ENCODE assay signal across 8 mouse cellular contexts in the genomic region with DNA sequence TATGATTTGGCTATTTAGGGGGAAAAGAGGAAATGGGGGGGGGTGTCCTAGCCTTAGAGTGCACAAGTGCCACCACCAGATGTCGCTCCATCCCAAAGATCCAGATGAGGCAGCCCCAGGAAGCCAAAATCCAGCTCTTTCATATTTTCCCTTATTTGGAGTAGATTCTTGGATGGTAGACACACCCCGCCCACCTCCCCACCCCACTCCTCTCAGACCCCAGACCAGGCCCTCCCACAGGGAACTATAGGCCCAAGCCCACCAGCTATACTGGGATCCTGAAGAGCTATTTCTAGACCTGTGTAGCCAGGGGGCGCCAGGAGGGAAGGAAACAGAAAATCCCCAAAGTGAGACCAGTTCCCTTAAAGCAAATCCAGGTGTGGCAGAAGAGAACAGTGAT. TPM values are rescaled to one million over a fixed set of nuclear protein-coding genes. Genes with fewer than 3 reads are reported as not detected.
A peak's percentile ranks its signal among the peaks of the same experiment; 100 is the strongest.
DNase-seq lines count a peak whose midpoint lies in the region; ATAC-seq and TF ChIP-seq lines count a peak whose summit lies in the region.

No protein-coding gene starts in this region.

- WGBS in hindbrain, embryonic 10.5 days, result 19% methylated on average over 3 of the region's 3 CpGs
- 24% methylated on average over 3 of the region's 3 CpGs for WGBS in hindbrain, embryonic 13.5 days
- WGBS in forebrain, embryonic 11.5 days, result 16% methylated on average over 3 of the region's 3 CpGs
- 24% methylated on average over 3 of the region's 3 CpGs for WGBS in intestine, embryonic 15.5 days
- 4% methylated on average over 2 of the region's 3 CpGs for WGBS in liver, adult 2 months

- peaks cover 6% of the 10 kb centered on the region; the same call in 1 of the 2 replicates for H3K27me3 ChIP-seq in hindbrain, embryonic 10.5 days (ENCODE audit: insufficient read depth, poor library complexity, severe bottlenecking)
- H3K27me3 ChIP-seq in hindbrain, embryonic 13.5 days, result no peaks in the 10 kb centered on the region
- H3K27me3 ChIP-seq in forebrain, embryonic 11.5 days (ENCODE audit: control insufficient read depth, insufficient read depth, low read length), result no peaks in the 10 kb centered on the region
- no peaks in the 10 kb centered on the region for H3K27me3 ChIP-seq in intestine, embryonic 15.5 days (replicated peaks)
- no peaks in the 10 kb centered on the region for H3K27me3 ChIP-seq in liver, adult 2 months (ENCODE audit: control insufficient read depth, insufficient read depth, low read length)

- TF ChIP-seq POLR2A in liver, adult 2 months (IDR thresholded peaks at IDR 0.05; ENCODE audit: extremely low read depth, insufficient read depth, low read length), result no peak

- peak; percentile 67 for TF ChIP-seq CTCF in liver, adult 2 months (IDR thresholded peaks at IDR 0.05; ENCODE audit: low read depth, low read length)

- ATAC-seq in hindbrain, embryonic 13.5 days (ENCODE audit: low FRiP score), result no peak
- no peak for ATAC-seq in forebrain, embryonic 11.5 days (replicated peaks; ENCODE audit: low FRiP score)
- ATAC-seq in intestine, embryonic 15.5 days, result 0 out of 2 replicates have a peak, but pooled peaks have one; percentile 18

- no peak overlapping the region for H3K4me3 ChIP-seq in hindbrain, embryonic 10.5 days
- H3K4me3 ChIP-seq in hindbrain, embryonic 13.5 days, result no peak overlapping the region
- no peak overlapping the region for H3K4me3 ChIP-seq in forebrain, embryonic 11.5 days (ENCODE audit: low read depth, low read length)
- H3K4me3 ChIP-seq in intestine, embryonic 15.5 days (replicated peaks), result peak overlapping the region; percentile 36
- no peak overlapping the region for H3K4me3 ChIP-seq in liver, adult 2 months (ENCODE audit: insufficient read depth, low read depth, low read length)

- H3K36me3 ChIP-seq in hindbrain, embryonic 10.5 days, result peaks cover 5% of the 10 kb centered on the region; the same call in 1 of the 2 replicates
- no peaks in the 10 kb centered on the region for H3K36me3 ChIP-seq in hindbrain, embryonic 13.5 days
- no peaks in the 10 kb centered on the region for H3K36me3 ChIP-seq in forebrain, embryonic 11.5 days (ENCODE audit: control insufficient read depth, insufficient read depth, low read length)
- no peaks in the 10 kb centered on the region for H3K36me3 ChIP-seq in intestine, embryonic 15.5 days
- no peaks in the 10 kb centered on the region for H3K36me3 ChIP-seq in liver, adult 2 months (ENCODE audit: control insufficient read depth, insufficient read depth, low read length)

- H3K4me2 ChIP-seq in hindbrain, embryonic 13.5 days, result no peak overlapping the region
- no peak overlapping the region for H3K4me2 ChIP-seq in forebrain, embryonic 11.5 days (ENCODE audit: low read depth, low read length, severe bottlenecking)
- H3K4me2 ChIP-seq in intestine, embryonic 15.5 days (replicated peaks), result peak overlapping the region; percentile 65

- peaks cover 14% of the 10 kb centered on the region for H3K4me1 ChIP-seq in hindbrain, embryonic 10.5 days (replicated peaks)
- peaks cover 13% of the 10 kb centered on the region for H3K4me1 ChIP-seq in hindbrain, embryonic 13.5 days (replicated peaks)
- H3K4me1 ChIP-seq in forebrain, embryonic 11.5 days (replicated peaks; ENCODE audit: control insufficient read depth, insufficient read depth, low read length), result no peaks in the 10 kb centered on the region
- no peaks in the 10 kb centered on the region for H3K4me1 ChIP-seq in intestine, embryonic 15.5 days (replicated peaks)
- peaks cover 3% of the 10 kb centered on the region; the same call in 1 of the 2 replicates for H3K4me1 ChIP-seq in liver, adult 2 months (ENCODE audit: control insufficient read depth, insufficient read depth, low read length)

- peak; percentile 64 for DNase-seq in hindbrain, embryonic 10.5 days (ENCODE audit: low spot score)
- peak; percentile 56 for DNase-seq in adrenal gland, postnatal 25 days
- peak; percentile 77 for DNase-seq in forebrain, embryonic 11.5 days (ENCODE audit: low spot score)
- DNase-seq in liver, adult 2 months (ENCODE audit: extremely low read depth, low read depth, low spot score), result no peak
- peak; percentile 41 for DNase-seq in neural tube, embryonic 10.5 days (ENCODE audit: extremely low spot score, low spot score)
- peak; percentile 67 to 70 for DNase-seq in thymus, postnatal 36 days

- no peak overlapping the region for H3K27ac ChIP-seq in hindbrain, embryonic 10.5 days
- H3K27ac ChIP-seq in hindbrain, embryonic 13.5 days, result no peak overlapping the region
- H3K27ac ChIP-seq in forebrain, embryonic 11.5 days (ENCODE audit: low read depth, low read length), result no peak overlapping the region
- peak overlapping the region; percentile 72 for H3K27ac ChIP-seq in intestine, embryonic 15.5 days
- H3K27ac ChIP-seq in liver, adult 2 months (replicated peaks; ENCODE audit: insufficient read depth, low read depth, low read length), result no peak overlapping the region

- no peaks in the 10 kb centered on the region for H3K79me2 ChIP-seq in liver, adult 2 months (ENCODE audit: control insufficient read depth, insufficient read depth, low read length)

- H3K9ac ChIP-seq in hindbrain, embryonic 13.5 days, result no peak overlapping the region
- no peak overlapping the region for H3K9ac ChIP-seq in forebrain, embryonic 11.5 days (ENCODE audit: low read length)
- peak overlapping the region; percentile 51; the same call in 1 of the 2 replicates for H3K9ac ChIP-seq in intestine, embryonic 15.5 days
- no peak overlapping the region for H3K9ac ChIP-seq in liver, adult 2 months (ENCODE audit: low read depth, low read length)

- no peaks in the 10 kb centered on the region; the same call in 1 of the 2 replicates for H3K9me3 ChIP-seq in hindbrain, embryonic 10.5 days
- H3K9me3 ChIP-seq in hindbrain, embryonic 13.5 days, result no peaks in the 10 kb centered on the region
- no peaks in the 10 kb centered on the region for H3K9me3 ChIP-seq in forebrain, embryonic 11.5 days (ENCODE audit: control insufficient read depth, low read length)
- no peaks in the 10 kb centered on the region for H3K9me3 ChIP-seq in intestine, embryonic 15.5 days

RNA-seq across cellular contexts. Expression of a gene that starts 1.0 kb away (rescaled TPM):
- polyA plus RNA-seq in hindbrain, embryonic 10.5 days (2016; fragmentation: Nextera tagmentation; extraction: Ambion mirVana), result 215 and 271 TPM in 2 replicates
- polyA plus RNA-seq in hindbrain, embryonic 13.5 days (2015; fragmentation: Nextera tagmentation; extraction: Ambion mirVana), result 88.8 and 111 TPM in 2 replicates
- 138 and 183 TPM in 2 replicates for total RNA-seq in adrenal gland, postnatal 25 days (2021)
- polyA plus RNA-seq in forebrain, embryonic 11.5 days (2014; fragmentation: Nextera tagmentation; extraction: Ambion mirVana), result 242 and 249 TPM in 2 replicates
- polyA plus RNA-seq in intestine, embryonic 15.5 days (2015; fragmentation: Nextera tagmentation; extraction: Ambion mirVana), result 274 and 316 TPM in 2 replicates
- 34.8 and 47.3 TPM in 2 replicates for total RNA-seq in liver, adult 2 months (2014; rRNA removed)
- 14.9 and 24.4 TPM in 2 replicates for polyA plus RNA-seq in liver, adult 2 months (2012; rRNA removed)

RNA-seq across cellular contexts. Expression of a gene that starts 5.8 kb away (rescaled TPM):
- polyA plus RNA-seq in hindbrain, embryonic 10.5 days (2016; fragmentation: Nextera tagmentation; extraction: Ambion mirVana), result 23.5 and 24.4 TPM in 2 replicates
- polyA plus RNA-seq in hindbrain, embryonic 13.5 days (2015; fragmentation: Nextera tagmentation; extraction: Ambion mirVana), result 16.9 and 18.3 TPM in 2 replicates
- 38.8 and 53.8 TPM in 2 replicates for total RNA-seq in adrenal gland, postnatal 25 days (2021)
- 27.0 and 28.0 TPM in 2 replicates for polyA plus RNA-seq in forebrain, embryonic 11.5 days (2014; fragmentation: Nextera tagmentation; extraction: Ambion mirVana)
- polyA plus RNA-seq in intestine, embryonic 15.5 days (2015; fragmentation: Nextera tagmentation; extraction: Ambion mirVana), result 21.7 and 25.7 TPM in 2 replicates
- 10.2 and 10.3 TPM in 2 replicates for total RNA-seq in liver, adult 2 months (2014; rRNA removed)
- 32.4 and 38.8 TPM in 2 replicates for polyA plus RNA-seq in liver, adult 2 months (2012; rRNA removed)

RNA-seq across cellular contexts. Expression of a gene that starts 22.0 kb away (rescaled TPM):
- polyA plus RNA-seq in hindbrain, embryonic 10.5 days (2016; fragmentation: Nextera tagmentation; extraction: Ambion mirVana), result 697 and 756 TPM in 2 replicates
- 532 and 538 TPM in 2 replicates for polyA plus RNA-seq in hindbrain, embryonic 13.5 days (2015; fragmentation: Nextera tagmentation; extraction: Ambion mirVana)
- total RNA-seq in adrenal gland, postnatal 25 days (2021), result 164 and 380 TPM in 2 replicates
- polyA plus RNA-seq in forebrain, embryonic 11.5 days (2014; fragmentation: Nextera tagmentation; extraction: Ambion mirVana), result 614 and 677 TPM in 2 replicates
- 818 and 879 TPM in 2 replicates for polyA plus RNA-seq in intestine, embryonic 15.5 days (2015; fragmentation: Nextera tagmentation; extraction: Ambion mirVana)
- 1,181 and 1,274 TPM in 2 replicates for total RNA-seq in liver, adult 2 months (2014; rRNA removed)
- 968 and 1,030 TPM in 2 replicates for polyA plus RNA-seq in liver, adult 2 months (2012; rRNA removed)

RNA-seq across cellular contexts. Expression of a gene that starts 33.1 kb away (rescaled TPM):
- polyA plus RNA-seq in hindbrain, embryonic 10.5 days (2016; fragmentation: Nextera tagmentation; extraction: Ambion mirVana), result 70.6 and 76.1 TPM in 2 replicates
- polyA plus RNA-seq in hindbrain, embryonic 13.5 days (2015; fragmentation: Nextera tagmentation; extraction: Ambion mirVana), result 86.8 and 91.5 TPM in 2 replicates
- total RNA-seq in adrenal gland, postnatal 25 days (2021), result 75.4 and 94.9 TPM in 2 replicates
- polyA plus RNA-seq in forebrain, embryonic 11.5 days (2014; fragmentation: Nextera tagmentation; extraction: Ambion mirVana), result 58.1 and 64.3 TPM in 2 replicates
- 74.9 and 81.1 TPM in 2 replicates for polyA plus RNA-seq in intestine, embryonic 15.5 days (2015; fragmentation: Nextera tagmentation; extraction: Ambion mirVana)
- 29.7 and 37.2 TPM in 2 replicates for total RNA-seq in liver, adult 2 months (2014; rRNA removed)
- 48.8 and 53.9 TPM in 2 replicates for polyA plus RNA-seq in liver, adult 2 months (2012; rRNA removed)

RNA-seq across cellular contexts. Expression of a gene that starts 33.5 kb away (rescaled TPM):
- polyA plus RNA-seq in hindbrain, embryonic 10.5 days (2016; fragmentation: Nextera tagmentation; extraction: Ambion mirVana), result 3.6 and 5.2 TPM in 2 replicates
- polyA plus RNA-seq in hindbrain, embryonic 13.5 days (2015; fragmentation: Nextera tagmentation; extraction: Ambion mirVana), result 3.6 and 5.2 TPM in 2 replicates
- 17.8 and 20.3 TPM in 2 replicates for total RNA-seq in adrenal gland, postnatal 25 days (2021)
- polyA plus RNA-seq in forebrain, embryonic 11.5 days (2014; fragmentation: Nextera tagmentation; extraction: Ambion mirVana), result 3.5 and 5.2 TPM in 2 replicates
- polyA plus RNA-seq in intestine, embryonic 15.5 days (2015; fragmentation: Nextera tagmentation; extraction: Ambion mirVana), result 11.0 TPM in 2 replicates
- total RNA-seq in liver, adult 2 months (2014; rRNA removed), result 3.5 and 6.1 TPM in 2 replicates
- 4.9 and 5.5 TPM in 2 replicates for polyA plus RNA-seq in liver, adult 2 months (2012; rRNA removed)
